Mouse (Mus musculus): ENCODE measurements around the gene Mmd. TPM values are rescaled to one million over a fixed set of nuclear protein-coding genes. Genes with fewer than 3 reads are reported as not detected.

Gene Mmd
- polyA plus RNA-seq, 1 experiment = 17.0 TPM

- WGBS = 63% methylated on average over 9 of the region's 9 CpGs
- TF ChIP-seq POLR2A (IDR thresholded peaks at IDR 0.05; ENCODE audit: borderline replicate concordance, control insufficient read depth, low read depth, low read length) (no peak), CTCF (IDR thresholded peaks at IDR 0.05; ENCODE audit: control insufficient read depth, insufficient read depth, low read length) (no peak)
- Histone ChIP-seq H3K4me3 (replicated peaks; ENCODE audit: control insufficient read depth, low read depth, low read length) (no peak overlapping the region), H3K4me1 (ENCODE audit: control insufficient read depth, insufficient read depth, low read length) (peaks cover 4% of the 10 kb centered on the region; the same call in 1 of the 2 replicates), H3K27ac (ENCODE audit: control insufficient read depth, insufficient read depth, low read depth, low read length, poor library complexity) (no peak overlapping the region)
Observed at GRCm38 (mm10) chr11:90259826-90260225, 10.6 kb downstream of the Mmd start.

- 41% methylated on average over 11 of the region's 11 CpGs for WGBS
- Histone ChIP-seq H3K4me3 (replicated peaks; ENCODE audit: control insufficient read depth, low read depth, low read length) (no peak overlapping the region), H3K4me1 (ENCODE audit: control insufficient read depth, insufficient read depth, low read length) (peaks cover 4% of the 10 kb centered on the region; the same call in 1 of the 2 replicates), H3K27ac (ENCODE audit: control insufficient read depth, insufficient read depth, low read depth, low read length, poor library complexity) (no peak overlapping the region; the same call in 1 of the 2 replicates)
- TF ChIP-seq POLR2A (IDR thresholded peaks at IDR 0.05; ENCODE audit: borderline replicate concordance, control insufficient read depth, low read depth, low read length) (no peak), CTCF (IDR thresholded peaks at IDR 0.05; ENCODE audit: control insufficient read depth, insufficient read depth, low read length) (no peak)
Observed at GRCm38 (mm10) chr11:90264180-90264579, 14.9 kb downstream of the Mmd start.

GRCm38 (mm10) chr11:90265581-90265980, 16.3 kb downstream of the Mmd start:
- 80% methylated on average over 7 of the region's 7 CpGs for WGBS
- TF ChIP-seq POLR2A (IDR thresholded peaks at IDR 0.05; ENCODE audit: borderline replicate concordance, control insufficient read depth, low read depth, low read length) = no peak
- TF ChIP-seq CTCF (IDR thresholded peaks at IDR 0.05; ENCODE audit: control insufficient read depth, insufficient read depth, low read length) = no peak
- Histone ChIP-seq H3K27ac (ENCODE audit: control insufficient read depth, insufficient read depth, low read depth, low read length, poor library complexity) (no peak overlapping the region), H3K4me1 (ENCODE audit: control insufficient read depth, insufficient read depth, low read length) (peaks cover 2% of the 10 kb centered on the region; the same call in 1 of the 2 replicates), H3K4me3 (replicated peaks; ENCODE audit: control insufficient read depth, low read depth, low read length) (no peak overlapping the region)

- Histone ChIP-seq H3K4me1 (ENCODE audit: control insufficient read depth, insufficient read depth, low read length) (peaks cover 2% of the 10 kb centered on the region; the same call in 1 of the 2 replicates), H3K27ac (ENCODE audit: control insufficient read depth, insufficient read depth, low read depth, low read length, poor library complexity) (no peak overlapping the region), H3K4me3 (replicated peaks; ENCODE audit: control insufficient read depth, low read depth, low read length) (no peak overlapping the region)
- 87% methylated on average over 5 of the region's 5 CpGs for WGBS
- TF ChIP-seq CTCF (IDR thresholded peaks at IDR 0.05; ENCODE audit: control insufficient read depth, insufficient read depth, low read length) (no peak), POLR2A (IDR thresholded peaks at IDR 0.05; ENCODE audit: borderline replicate concordance, control insufficient read depth, low read depth, low read length) (no peak)
Observed at GRCm38 (mm10) chr11:90268934-90269333, 19.7 kb downstream of the Mmd start.

- H3K4me1 ChIP-seq (ENCODE audit: control insufficient read depth, insufficient read depth, low read length) = no peaks in the 10 kb centered on the region
- no peak overlapping the region for H3K4me3 ChIP-seq (replicated peaks; ENCODE audit: control insufficient read depth, low read depth, low read length)
- TF ChIP-seq CTCF (IDR thresholded peaks at IDR 0.05; ENCODE audit: control insufficient read depth, insufficient read depth, low read length) (no peak), POLR2A (IDR thresholded peaks at IDR 0.05; ENCODE audit: borderline replicate concordance, control insufficient read depth, low read depth, low read length) (no peak)
- WGBS = 87% methylated on average over 18 of the region's 18 CpGs
- H3K27ac ChIP-seq (ENCODE audit: control insufficient read depth, insufficient read depth, low read depth, low read length, poor library complexity) = no peak overlapping the region
Observed at GRCm38 (mm10) chr11:90269398-90270123, 20.3 kb downstream of the Mmd start.

GRCm38 (mm10) chr11:90270132-90270877, 21.0 kb downstream of the Mmd start:
- Histone ChIP-seq H3K27ac (ENCODE audit: control insufficient read depth, insufficient read depth, low read depth, low read length, poor library complexity) (no peak overlapping the region), H3K4me3 (replicated peaks; ENCODE audit: control insufficient read depth, low read depth, low read length) (no peak overlapping the region), H3K4me1 (ENCODE audit: control insufficient read depth, insufficient read depth, low read length) (no peaks in the 10 kb centered on the region)
- no peak for TF ChIP-seq CTCF (IDR thresholded peaks at IDR 0.05; ENCODE audit: control insufficient read depth, insufficient read depth, low read length)
- no peak for TF ChIP-seq POLR2A (IDR thresholded peaks at IDR 0.05; ENCODE audit: borderline replicate concordance, control insufficient read depth, low read depth, low read length)
- WGBS = 83% methylated on average over 11 of the region's 11 CpGs

GRCm38 (mm10) chr11:90274187-90274586, 24.9 kb downstream of the Mmd start:
- no peak overlapping the region for H3K27ac ChIP-seq (ENCODE audit: control insufficient read depth, insufficient read depth, low read depth, low read length, poor library complexity)
- no peak overlapping the region for H3K4me3 ChIP-seq (replicated peaks; ENCODE audit: control insufficient read depth, low read depth, low read length)
- no peaks in the 10 kb centered on the region for H3K4me1 ChIP-seq (ENCODE audit: control insufficient read depth, insufficient read depth, low read length)
- no peak for TF ChIP-seq POLR2A (IDR thresholded peaks at IDR 0.05; ENCODE audit: borderline replicate concordance, control insufficient read depth, low read depth, low read length)
- no peak for TF ChIP-seq CTCF (IDR thresholded peaks at IDR 0.05; ENCODE audit: control insufficient read depth, insufficient read depth, low read length)
- 79% methylated on average over 1 of the region's 1 CpGs for whole genome bisulfite sequencing

GRCm38 (mm10) chr11:90275663-90276062, 26.4 kb downstream of the Mmd start:
- H3K27ac ChIP-seq (ENCODE audit: control insufficient read depth, insufficient read depth, low read depth, low read length, poor library complexity) = no peak overlapping the region
- H3K4me1 ChIP-seq (ENCODE audit: control insufficient read depth, insufficient read depth, low read length) = no peaks in the 10 kb centered on the region
- 77% methylated on average over 7 of the region's 7 CpGs for WGBS
- TF ChIP-seq POLR2A (IDR thresholded peaks at IDR 0.05; ENCODE audit: borderline replicate concordance, control insufficient read depth, low read depth, low read length) (no peak), CTCF (IDR thresholded peaks at IDR 0.05; ENCODE audit: control insufficient read depth, insufficient read depth, low read length) (no peak)
- no peak overlapping the region for H3K4me3 ChIP-seq (replicated peaks; ENCODE audit: control insufficient read depth, low read depth, low read length)
